Mouse (Mus musculus): Measurements from ENCODE around the gene Sash1. TPM values are rescaled to one million over a fixed set of nuclear protein-coding genes. Genes with fewer than 3 reads are reported as not detected.

The Sash1 gene
- total and polyA plus RNA-seq, 2 experiments, result 9.6 to 21.1 TPM

- Histone ChIP-seq H3K4me3 (ENCODE audit: insufficient read depth, low read depth, low read length) (no peak overlapping the region), H3K27ac (replicated peaks; ENCODE audit: insufficient read depth, low read depth, low read length) (peak overlapping the region; percentile 48; the same call in 1 of the 2 replicates)
Measured at GRCm38 (mm10) chr10:8759228-8759627, 126.6 kb downstream of the Sash1 start.

GRCm38 (mm10) chr10:8757429-8757931 lies 128.4 kb downstream of the Sash1 start:
- peaks cover 15% of the 10 kb centered on the region; the same call in 1 of the 2 replicates for H3K36me3 ChIP-seq (ENCODE audit: control insufficient read depth, insufficient read depth, low read length)
- no peak for DNase-seq (ENCODE audit: extremely low read depth, low read depth, low spot score)
- no peak overlapping the region for H3K9ac ChIP-seq (ENCODE audit: low read depth, low read length)
- peak overlapping the region; percentile 3; the same call in 1 of the 2 replicates for H3K27ac ChIP-seq (replicated peaks; ENCODE audit: insufficient read depth, low read depth, low read length)
- peaks cover 2% of the 10 kb centered on the region; the same call in 1 of the 2 replicates for H3K79me2 ChIP-seq (ENCODE audit: control insufficient read depth, insufficient read depth, low read length)
- H3K4me1 ChIP-seq (ENCODE audit: control insufficient read depth, insufficient read depth, low read length), result 0 out of 2 replicates have a peak, but pooled peaks cover 2% of the 10 kb centered on the region
- WGBS, result 73% methylated on average over 21 of the region's 21 CpGs
- no peak overlapping the region for H3K4me3 ChIP-seq (ENCODE audit: insufficient read depth, low read depth, low read length)
- H3K27me3 ChIP-seq (ENCODE audit: control insufficient read depth, insufficient read depth, low read length), result no peaks in the 10 kb centered on the region
- no peak for TF ChIP-seq POLR2A (IDR thresholded peaks at IDR 0.05; ENCODE audit: extremely low read depth, insufficient read depth, low read length)
- TF ChIP-seq CTCF (IDR thresholded peaks at IDR 0.05; ENCODE audit: low read depth, low read length), result no peak

More at GRCm38 (mm10) chr10:8759228-8759627, 126.6 kb downstream of the Sash1 start:
- WGBS, result 74% methylated on average over 7 of the region's 7 CpGs
- DNase-seq (ENCODE audit: extremely low read depth, low read depth, low spot score), result peak; percentile 46
- H3K36me3 ChIP-seq (ENCODE audit: control insufficient read depth, insufficient read depth, low read length), result peaks cover 12% of the 10 kb centered on the region; the same call in 1 of the 2 replicates
- H3K4me1 ChIP-seq (ENCODE audit: control insufficient read depth, insufficient read depth, low read length), result 0 out of 2 replicates have a peak, but pooled peaks cover 2% of the 10 kb centered on the region
- H3K27me3 ChIP-seq (ENCODE audit: control insufficient read depth, insufficient read depth, low read length), result no peaks in the 10 kb centered on the region
- no peak overlapping the region for H3K9ac ChIP-seq (ENCODE audit: low read depth, low read length)
- TF ChIP-seq CTCF (IDR thresholded peaks at IDR 0.05; ENCODE audit: low read depth, low read length), result no peak
- TF ChIP-seq POLR2A (IDR thresholded peaks at IDR 0.05; ENCODE audit: extremely low read depth, insufficient read depth, low read length), result no peak
- H3K79me2 ChIP-seq (ENCODE audit: control insufficient read depth, insufficient read depth, low read length), result peaks cover 2% of the 10 kb centered on the region; the same call in 1 of the 2 replicates

- DNase-seq (ENCODE audit: extremely low read depth, low read depth, low spot score), result no peak
- Histone ChIP-seq H3K79me2 (ENCODE audit: control insufficient read depth, insufficient read depth, low read length) (no peaks in the 10 kb centered on the region; the same call in 1 of the 2 replicates), H3K4me1 (ENCODE audit: control insufficient read depth, insufficient read depth, low read length) (0 out of 2 replicates have a peak, but pooled peaks cover 2% of the 10 kb centered on the region), H3K27me3 (ENCODE audit: control insufficient read depth, insufficient read depth, low read length) (no peaks in the 10 kb centered on the region), H3K27ac (replicated peaks; ENCODE audit: insufficient read depth, low read depth, low read length) (peak overlapping the region; percentile 34; the same call in 1 of the 2 replicates), H3K9ac (ENCODE audit: low read depth, low read length) (no peak overlapping the region), H3K36me3 (ENCODE audit: control insufficient read depth, insufficient read depth, low read length) (peaks cover 20% of the 10 kb centered on the region), H3K4me3 (ENCODE audit: insufficient read depth, low read depth, low read length) (no peak overlapping the region)
- no peak for TF ChIP-seq CTCF (IDR thresholded peaks at IDR 0.05; ENCODE audit: low read depth, low read length)
- no peak for TF ChIP-seq POLR2A (IDR thresholded peaks at IDR 0.05; ENCODE audit: extremely low read depth, insufficient read depth, low read length)
- WGBS, result 45% methylated on average over 11 of the region's 11 CpGs
Measured at GRCm38 (mm10) chr10:8756604-8757354, 129.1 kb downstream of the Sash1 start.

GRCm38 (mm10) chr10:8753377-8753776 lies 132.5 kb downstream of the Sash1 start:
- no peak overlapping the region for H3K27ac ChIP-seq (replicated peaks; ENCODE audit: insufficient read depth, low read depth, low read length)
- H3K36me3 ChIP-seq (ENCODE audit: control insufficient read depth, insufficient read depth, low read length), result peaks cover 44% of the 10 kb centered on the region
- 0 out of 2 replicates have a peak, but pooled peaks cover 2% of the 10 kb centered on the region for H3K4me1 ChIP-seq (ENCODE audit: control insufficient read depth, insufficient read depth, low read length)
- 88% methylated on average over 3 of the region's 3 CpGs for WGBS
- no peak overlapping the region for H3K9ac ChIP-seq (ENCODE audit: low read depth, low read length)
- H3K79me2 ChIP-seq (ENCODE audit: control insufficient read depth, insufficient read depth, low read length), result peaks cover 2% of the 10 kb centered on the region; the same call in 1 of the 2 replicates
- TF ChIP-seq CTCF (IDR thresholded peaks at IDR 0.05; ENCODE audit: low read depth, low read length) (no peak), POLR2A (IDR thresholded peaks at IDR 0.05; ENCODE audit: extremely low read depth, insufficient read depth, low read length) (no peak)
- H3K4me3 ChIP-seq (ENCODE audit: insufficient read depth, low read depth, low read length), result no peak overlapping the region
- no peak for DNase-seq (ENCODE audit: extremely low read depth, low read depth, low spot score)
- H3K27me3 ChIP-seq (ENCODE audit: control insufficient read depth, insufficient read depth, low read length), result no peaks in the 10 kb centered on the region

- Histone ChIP-seq H3K9ac (ENCODE audit: low read depth, low read length) (no peak overlapping the region), H3K4me3 (ENCODE audit: insufficient read depth, low read depth, low read length) (no peak overlapping the region), H3K36me3 (ENCODE audit: control insufficient read depth, insufficient read depth, low read length) (peaks cover 54% of the 10 kb centered on the region), H3K27me3 (ENCODE audit: control insufficient read depth, insufficient read depth, low read length) (no peaks in the 10 kb centered on the region), H3K4me1 (ENCODE audit: control insufficient read depth, insufficient read depth, low read length) (0 out of 2 replicates have a peak, but pooled peaks cover 2% of the 10 kb centered on the region), H3K79me2 (ENCODE audit: control insufficient read depth, insufficient read depth, low read length) (peaks cover 2% of the 10 kb centered on the region; the same call in 1 of the 2 replicates), H3K27ac (replicated peaks; ENCODE audit: insufficient read depth, low read depth, low read length) (no peak overlapping the region)
- DNase-seq (ENCODE audit: extremely low read depth, low read depth, low spot score), result no peak
- 83% methylated on average over 7 of the region's 7 CpGs for WGBS
- TF ChIP-seq CTCF (IDR thresholded peaks at IDR 0.05; ENCODE audit: low read depth, low read length), result no peak
- TF ChIP-seq POLR2A (IDR thresholded peaks at IDR 0.05; ENCODE audit: extremely low read depth, insufficient read depth, low read length), result no peak
Measured at GRCm38 (mm10) chr10:8752436-8752835, 133.4 kb downstream of the Sash1 start.

Data from liver, adult 2 months (tissue).